Mouse (Mus musculus) stomach, embryonic 14.5 days (tissue): ENCODE measurements around the gene Socs3. TPM values are rescaled to one million over a fixed set of nuclear protein-coding genes. Genes with fewer than 3 reads are reported as not detected.

Experiments used
- ATAC-seq: fragments of 200-750 bp; cut with Nextera tagmentation; 2 replicates; pipeline ENCODE4 v1.8.0; 2017; ENCODE audit warnings: low read depth, moderate TSS enrichment; ENCODE audit not compliant: insufficient number of reproducible peaks, insufficient read depth, low FRiP score
- H3K27ac ChIP-seq: fragments of 300-500 bp; sonication (generic); 2 replicates; pipeline ENCODE4 v1.5.1; 2014; ENCODE audit warnings: mild to moderate bottlenecking, low read length, moderate library complexity, mixed read lengths
- H3K27me3 ChIP-seq: fragments of 300-500 bp; sonication (generic); 2 replicates; pipeline ENCODE4 v1.6.1; 2014; ENCODE audit warnings: low read length, control low read depth, mixed read lengths; ENCODE audit not compliant: control insufficient read depth, insufficient read depth
- H3K36me3 ChIP-seq: fragments of 300-500 bp; sonication (generic); 2 replicates; pipeline ENCODE4 v1.6.1; 2014; ENCODE audit warnings: mild to moderate bottlenecking, control low read depth, low read length, moderate library complexity, mixed read lengths; ENCODE audit not compliant: control insufficient read depth, insufficient read depth
- H3K4me1 ChIP-seq: fragments of 300-500 bp; sonication (generic); 2 replicates; pipeline ENCODE4 v1.6.1; 2014; ENCODE audit warnings: low read length, control low read depth, mixed read lengths; ENCODE audit not compliant: control insufficient read depth, insufficient read depth
- H3K4me2 ChIP-seq: fragments of 300-500 bp; sonication (generic); replicated peaks from 2 replicates; pipeline ENCODE4 v1.6.1; 2014; ENCODE audit warnings: low read depth, low read length, control low read depth
- H3K4me3 ChIP-seq: fragments of 300-500 bp; sonication (generic); 2 replicates; pipeline ENCODE4 v1.5.1; 2014; ENCODE audit warnings: low read depth, low read length, control low read depth
- H3K9ac ChIP-seq: fragments of 300-500 bp; sonication (generic); replicated peaks from 2 replicates; pipeline ENCODE4 v1.6.1; 2014; ENCODE audit warnings: low read depth, mild to moderate bottlenecking, control low read depth, low read length, moderate library complexity, mixed read lengths
- H3K9me3 ChIP-seq: fragments of 300-500 bp; sonication (generic); 2 replicates; pipeline ENCODE4 v1.6.1; 2016; ENCODE audit warnings: low read depth, low read length, control low read depth; ENCODE audit not compliant: control insufficient read depth
- WGBS: fragments of 180-500 bp; shearing (Covaris S2); extraction: QIAGEN DNeasy Blood & Tissue Kit; methylation state at CpG from one replicate; pipeline ENCODE4 v1.1.7; 2014; 5-methylcytosine and 5-hydroxymethylcytosine counted together
- polyA plus RNA-seq: library from polyadenylated mRNA; unstranded; fragments of >200 nt; fragmentation: Nextera tagmentation; extraction: Ambion mirVana; gene quantifications from 2 replicates; pipeline ENCODE4 v1.2.1, GENCODE M21; 2014

Gene Socs3
- polyA plus RNA-seq, 1 experiment from 2014 or later = 9.2 TPM

GRCm38 (mm10) chr11:117999260-117999934, 29.6 kb upstream of the Socs3 start:
- WGBS = 67% methylated on average over 6 of the region's 6 CpGs
- Histone ChIP-seq H3K9me3 (no peaks in the 10 kb centered on the region), H3K27ac (peak overlapping the region; percentile 15; the same call in 1 of the 2 replicates), H3K27me3 (no peaks in the 10 kb centered on the region), H3K4me2 (no peak overlapping the region), H3K36me3 (peaks cover 34% of the 10 kb centered on the region), H3K9ac (no peak overlapping the region), H3K4me1 (peaks cover 16% of the 10 kb centered on the region), H3K4me3 (no peak overlapping the region)
- peak; percentile 47; the same call in 1 of the 2 replicates for ATAC-seq

GRCm38 (mm10) chr11:117998356-117998755, 28.5 kb upstream of the Socs3 start:
- H3K4me3 ChIP-seq = no peak overlapping the region
- no peak overlapping the region for H3K4me2 ChIP-seq
- WGBS = 91% methylated on average over 4 of the region's 4 CpGs
- H3K27ac ChIP-seq = no peak overlapping the region; the same call in 1 of the 2 replicates
- H3K4me1 ChIP-seq = peaks cover 26% of the 10 kb centered on the region
- H3K9ac ChIP-seq = no peak overlapping the region
- no peak for ATAC-seq
- no peaks in the 10 kb centered on the region for H3K27me3 ChIP-seq
- no peaks in the 10 kb centered on the region for H3K9me3 ChIP-seq
- peaks cover 27% of the 10 kb centered on the region for H3K36me3 ChIP-seq

GRCm38 (mm10) chr11:117997085-117997484, 27.2 kb upstream of the Socs3 start:
- Histone ChIP-seq H3K9me3 (no peaks in the 10 kb centered on the region), H3K9ac (no peak overlapping the region), H3K4me2 (no peak overlapping the region), H3K4me3 (no peak overlapping the region), H3K36me3 (peaks cover 17% of the 10 kb centered on the region), H3K27me3 (no peaks in the 10 kb centered on the region), H3K27ac (no peak overlapping the region), H3K4me1 (peaks cover 35% of the 10 kb centered on the region)
- no peak for ATAC-seq
- 89% methylated on average over 2 of the region's 2 CpGs for WGBS

GRCm38 (mm10) chr11:117996066-117996465, 26.2 kb upstream of the Socs3 start:
- H3K9me3 ChIP-seq = no peaks in the 10 kb centered on the region
- no peak overlapping the region for H3K9ac ChIP-seq
- 48% methylated on average over 3 of the region's 3 CpGs for WGBS
- no peak overlapping the region for H3K4me3 ChIP-seq
- H3K4me2 ChIP-seq = no peak overlapping the region
- no peak overlapping the region for H3K27ac ChIP-seq
- H3K4me1 ChIP-seq = peaks cover 42% of the 10 kb centered on the region
- peaks cover 7% of the 10 kb centered on the region for H3K36me3 ChIP-seq
- no peaks in the 10 kb centered on the region for H3K27me3 ChIP-seq
- no peak for ATAC-seq

GRCm38 (mm10) chr11:117995661-117996060, 25.8 kb upstream of the Socs3 start:
- ATAC-seq = no peak
- Histone ChIP-seq H3K4me2 (no peak overlapping the region), H3K27ac (no peak overlapping the region), H3K9me3 (no peaks in the 10 kb centered on the region), H3K36me3 (peaks cover 3% of the 10 kb centered on the region), H3K9ac (no peak overlapping the region), H3K27me3 (no peaks in the 10 kb centered on the region), H3K4me1 (peaks cover 42% of the 10 kb centered on the region), H3K4me3 (no peak overlapping the region)
- 60% methylated on average over 3 of the region's 3 CpGs for WGBS

- Histone ChIP-seq H3K4me2 (no peak overlapping the region), H3K4me1 (peaks cover 42% of the 10 kb centered on the region), H3K36me3 (no peaks in the 10 kb centered on the region; the same call in none of the 2 replicates), H3K27ac (no peak overlapping the region; the same call in 1 of the 2 replicates), H3K9ac (no peak overlapping the region), H3K27me3 (no peaks in the 10 kb centered on the region), H3K9me3 (no peaks in the 10 kb centered on the region), H3K4me3 (no peak overlapping the region)
- WGBS = 76% methylated on average over 2 of the region's 2 CpGs
- no peak for ATAC-seq
These were observed 25.4 kb upstream of the Socs3 start for GRCm38 (mm10) chr11:117995255-117995654.

GRCm38 (mm10) chr11:117994250-117995057, 24.6 kb upstream of the Socs3 start:
- 47% methylated on average over 9 of the region's 9 CpGs for WGBS
- Histone ChIP-seq H3K27me3 (no peaks in the 10 kb centered on the region), H3K27ac (peak overlapping the region; percentile 78), H3K4me1 (peaks cover 42% of the 10 kb centered on the region), H3K9ac (no peak overlapping the region; the same call in 1 of the 2 replicates), H3K4me2 (0 out of 2 replicates have a peak overlapping the region, but pooled peaks have one; percentile 3), H3K36me3 (no peaks in the 10 kb centered on the region; the same call in 1 of the 2 replicates), H3K9me3 (no peaks in the 10 kb centered on the region), H3K4me3 (no peak overlapping the region)
- ATAC-seq = no peak
